Mouse (Mus musculus): Measurements from ENCODE around the gene Rcc1. TPM values are rescaled to one million over a fixed set of nuclear protein-coding genes. Genes with fewer than 3 reads are reported as not detected.
A peak's percentile ranks its signal among the peaks of the same experiment; 100 is the strongest.

Gene Rcc1
- polyA plus RNA-seq, 1 experiment from 2014 or later, result 36.4 TPM

DNA sequence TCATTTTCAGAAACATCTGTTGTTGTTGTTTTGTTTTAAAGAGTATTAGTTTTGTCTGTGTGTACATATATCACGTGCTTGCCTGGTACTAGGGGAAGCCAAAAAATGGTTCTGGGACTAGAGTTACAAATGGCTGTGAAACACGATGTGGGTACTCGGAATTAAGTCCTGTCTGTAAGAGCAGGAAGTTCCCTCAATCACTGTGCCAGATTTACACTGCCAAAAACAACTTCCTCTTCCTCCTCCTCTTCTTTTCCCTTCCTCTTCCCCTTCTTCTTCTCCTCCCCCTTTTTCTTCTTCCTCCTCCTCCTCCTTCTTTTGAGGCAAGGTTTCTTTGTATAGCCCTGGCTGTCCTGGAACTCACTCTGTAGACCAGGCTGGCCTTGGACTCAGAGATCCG, 28.9 kb upstream of the Rcc1 start:
- Histone ChIP-seq H3K4me1 (no peaks in the 10 kb centered on the region), H3K27ac (no peak overlapping the region), H3K4me2 (no peak overlapping the region), H3K4me3 (no peak overlapping the region), H3K9ac (no peak overlapping the region), H3K9me3 (no peaks in the 10 kb centered on the region), H3K27me3 (replicated peaks) (no peaks in the 10 kb centered on the region), H3K36me3 (replicated peaks) (no peaks in the 10 kb centered on the region)
- no peak for ATAC-seq (replicated peaks)
- 87% methylated on average over 4 of the region's 4 CpGs for WGBS

- H3K9ac ChIP-seq, result no peak overlapping the region
- H3K4me3 ChIP-seq, result no peak overlapping the region
- no peak for ATAC-seq (replicated peaks)
- 98% methylated on average over 2 of the region's 2 CpGs for WGBS
- H3K27me3 ChIP-seq (replicated peaks), result no peaks in the 10 kb centered on the region
- no peak overlapping the region for H3K4me2 ChIP-seq
- H3K36me3 ChIP-seq (replicated peaks), result no peaks in the 10 kb centered on the region
- H3K27ac ChIP-seq, result no peak overlapping the region
- H3K9me3 ChIP-seq, result no peaks in the 10 kb centered on the region
- H3K4me1 ChIP-seq, result no peaks in the 10 kb centered on the region
Observed at GRCm38 (mm10) chr4:132380965-132381616, 27.7 kb upstream of the Rcc1 start.

- Histone ChIP-seq H3K4me2 (no peak overlapping the region), H3K4me3 (no peak overlapping the region), H3K27me3 (replicated peaks) (no peaks in the 10 kb centered on the region), H3K36me3 (replicated peaks) (peaks cover 1% of the 10 kb centered on the region), H3K27ac (no peak overlapping the region), H3K9me3 (no peaks in the 10 kb centered on the region), H3K9ac (no peak overlapping the region), H3K4me1 (no peaks in the 10 kb centered on the region)
- no peak for ATAC-seq (replicated peaks)
- 97% methylated on average over 1 of the region's 1 CpGs for WGBS
Observed at GRCm38 (mm10) chr4:132373820-132374219, 20.4 kb upstream of the Rcc1 start.

DNA sequence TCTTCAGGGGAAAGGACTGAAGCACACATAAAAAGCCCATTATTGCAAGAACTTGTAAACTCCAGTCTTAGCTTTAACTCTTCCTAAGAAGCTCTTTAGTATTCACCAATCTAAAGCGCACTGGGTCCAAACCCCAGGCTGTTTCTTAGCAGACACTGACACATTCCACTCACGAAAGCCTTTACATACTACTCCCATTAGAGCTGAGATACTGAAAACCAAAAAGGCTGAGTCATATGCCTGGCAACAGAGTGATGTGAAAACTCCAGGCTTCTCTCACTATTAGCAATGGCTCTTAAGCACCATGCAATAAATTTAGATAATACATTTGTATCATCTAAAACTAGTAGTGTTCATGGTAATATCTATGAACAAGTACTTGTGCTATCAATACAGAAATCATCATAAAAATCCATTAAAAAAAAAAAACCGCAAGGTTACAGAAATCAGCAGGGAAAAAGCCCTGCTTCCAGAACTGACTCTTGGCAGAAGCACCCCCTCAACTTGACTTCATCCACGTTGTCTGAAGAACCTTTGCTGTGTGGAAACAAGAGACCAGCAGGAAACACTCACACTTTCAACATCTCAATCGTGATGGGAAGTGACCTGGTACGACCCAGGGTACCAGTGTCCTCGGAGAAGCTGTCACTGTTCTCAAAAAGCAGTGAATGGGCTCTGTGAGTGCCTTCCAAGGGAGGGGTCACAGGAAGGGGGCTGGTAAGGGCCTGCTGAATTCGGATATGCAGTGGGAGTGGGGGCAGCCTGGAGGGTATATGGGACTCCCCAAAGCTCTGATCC, 16.7 kb upstream of the Rcc1 start:
- Histone ChIP-seq H3K36me3 (replicated peaks) (peaks cover 6% of the 10 kb centered on the region), H3K4me3 (no peak overlapping the region), H3K9ac (no peak overlapping the region), H3K27ac (no peak overlapping the region), H3K4me1 (no peaks in the 10 kb centered on the region), H3K27me3 (replicated peaks) (no peaks in the 10 kb centered on the region), H3K9me3 (no peaks in the 10 kb centered on the region), H3K4me2 (no peak overlapping the region)
- 80% methylated on average over 8 of the region's 8 CpGs for WGBS
- ATAC-seq (replicated peaks), result no peak

DNA sequence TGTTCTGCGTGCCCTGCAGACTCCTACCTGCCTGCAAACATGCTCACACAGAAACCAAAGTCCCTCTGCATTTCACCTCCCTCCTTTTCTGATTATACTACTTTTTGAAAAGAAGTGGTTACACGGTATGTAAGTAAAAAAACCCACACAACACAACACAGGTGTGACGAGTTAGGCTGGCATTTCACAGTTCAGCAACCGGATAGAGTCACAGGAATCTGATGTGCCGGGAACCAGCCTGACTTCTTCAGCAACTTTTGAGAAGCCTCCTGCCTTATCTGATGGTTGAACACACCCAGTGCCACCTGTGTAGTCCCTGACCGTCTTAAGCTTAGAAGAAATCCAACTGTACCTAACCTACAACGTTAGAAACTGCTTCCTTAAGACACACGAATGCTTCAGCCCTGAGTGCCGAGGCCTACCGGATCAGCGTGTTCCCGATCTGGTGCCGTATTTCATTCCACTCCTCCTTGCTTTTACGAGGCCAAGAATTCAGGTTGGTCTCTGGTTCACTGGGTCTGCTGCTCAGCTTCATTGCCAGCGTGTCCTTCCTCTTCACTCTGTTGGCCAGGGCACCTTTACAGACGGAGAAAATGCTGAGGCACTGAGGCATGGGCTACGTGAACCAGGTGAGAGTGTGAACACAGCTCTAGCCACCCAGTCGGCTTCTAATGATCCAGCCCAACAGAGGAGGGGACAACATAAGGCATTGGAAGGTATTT, 14.2 kb upstream of the Rcc1 start:
- H3K4me3 ChIP-seq, result no peak overlapping the region
- WGBS, result 96% methylated on average over 18 of the region's 18 CpGs
- H3K4me1 ChIP-seq, result no peaks in the 10 kb centered on the region
- H3K9ac ChIP-seq, result no peak overlapping the region
- H3K4me2 ChIP-seq, result no peak overlapping the region
- no peaks in the 10 kb centered on the region for H3K9me3 ChIP-seq
- peaks cover 15% of the 10 kb centered on the region for H3K36me3 ChIP-seq (replicated peaks)
- H3K27ac ChIP-seq, result no peak overlapping the region
- no peak for ATAC-seq (replicated peaks)
- no peaks in the 10 kb centered on the region for H3K27me3 ChIP-seq (replicated peaks)

GRCm38 (mm10) chr4:132365450-132366060, 12.2 kb upstream of the Rcc1 start:
- no peak overlapping the region for H3K4me3 ChIP-seq
- 84% methylated on average over 13 of the region's 13 CpGs for WGBS
- H3K36me3 ChIP-seq (replicated peaks), result peaks cover 17% of the 10 kb centered on the region

DNA sequence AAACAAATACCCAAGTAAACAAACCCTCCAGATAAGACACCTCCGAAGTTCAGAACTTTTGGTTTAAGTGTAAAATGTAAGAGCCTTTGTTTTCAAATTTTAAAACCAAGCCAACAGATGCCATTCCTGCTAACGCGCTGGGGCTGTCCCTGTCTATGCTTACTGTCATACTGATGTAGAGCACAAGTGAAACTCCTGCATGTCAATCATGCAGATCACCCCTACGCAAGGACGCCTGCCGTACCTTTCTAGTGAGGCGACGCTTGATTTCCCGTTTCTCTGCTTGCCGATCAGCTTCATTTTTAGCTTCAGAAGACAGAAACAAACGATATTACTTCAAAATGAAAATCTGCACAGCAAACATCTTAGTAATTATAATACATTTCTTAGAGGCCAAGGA, 10.1 kb upstream of the Rcc1 start:
- H3K27ac ChIP-seq, result no peak overlapping the region
- no peak overlapping the region for H3K9ac ChIP-seq
- no peak for ATAC-seq (replicated peaks)
- no peaks in the 10 kb centered on the region for H3K27me3 ChIP-seq (replicated peaks)
- H3K36me3 ChIP-seq (replicated peaks), result peaks cover 20% of the 10 kb centered on the region
- H3K4me1 ChIP-seq, result no peaks in the 10 kb centered on the region
- H3K9me3 ChIP-seq, result no peaks in the 10 kb centered on the region
- H3K4me2 ChIP-seq, result no peak overlapping the region
- no peak overlapping the region for H3K4me3 ChIP-seq
- WGBS, result 95% methylated on average over 11 of the region's 11 CpGs

More at GRCm38 (mm10) chr4:132365450-132366060, 12.2 kb upstream of the Rcc1 start:
- H3K9ac ChIP-seq, result no peak overlapping the region
- H3K9me3 ChIP-seq, result no peaks in the 10 kb centered on the region
- H3K27ac ChIP-seq, result no peak overlapping the region
- no peaks in the 10 kb centered on the region for H3K4me1 ChIP-seq
- no peaks in the 10 kb centered on the region for H3K27me3 ChIP-seq (replicated peaks)
- no peak overlapping the region for H3K4me2 ChIP-seq
- no peak for ATAC-seq (replicated peaks)

GRCm38 (mm10) chr4:132359510-132359909, 6.1 kb upstream of the Rcc1 start:
- Histone ChIP-seq H3K27ac (no peak overlapping the region), H3K27me3 (replicated peaks) (no peaks in the 10 kb centered on the region), H3K36me3 (replicated peaks) (peaks cover 26% of the 10 kb centered on the region; the same call in 1 of the 2 replicates), H3K4me3 (no peak overlapping the region), H3K4me1 (no peaks in the 10 kb centered on the region), H3K4me2 (no peak overlapping the region), H3K9me3 (no peaks in the 10 kb centered on the region), H3K9ac (no peak overlapping the region)
- no peak for ATAC-seq (replicated peaks)
- WGBS, result 92% methylated on average over 4 of the region's 4 CpGs

DNA sequence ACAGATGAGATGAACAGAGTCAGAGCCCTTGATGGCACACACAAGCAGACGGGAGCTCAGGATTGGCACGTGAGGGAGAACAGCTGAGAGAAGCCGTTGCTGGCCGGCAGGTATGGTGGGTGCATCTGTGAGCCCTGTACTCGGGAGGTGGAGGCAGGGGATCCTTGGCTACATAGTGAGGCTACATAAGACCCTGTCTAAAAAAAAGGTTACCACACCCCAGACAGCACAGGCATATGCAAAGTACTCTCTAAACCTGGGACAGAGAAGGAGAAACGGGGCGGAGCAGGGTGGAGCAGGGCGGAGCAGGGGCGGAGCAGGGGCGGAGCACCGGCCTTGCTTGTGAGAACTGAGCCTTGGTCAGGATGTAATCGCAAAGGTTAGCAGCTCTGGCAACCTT, 2.8 kb upstream of the Rcc1 start:
- ATAC-seq (replicated peaks), result no peak
- Histone ChIP-seq H3K9ac (no peak overlapping the region), H3K27ac (no peak overlapping the region), H3K27me3 (replicated peaks) (no peaks in the 10 kb centered on the region), H3K4me3 (no peak overlapping the region), H3K9me3 (no peaks in the 10 kb centered on the region), H3K36me3 (replicated peaks) (peaks cover 23% of the 10 kb centered on the region; the same call in 1 of the 2 replicates), H3K4me2 (no peak overlapping the region), H3K4me1 (peaks cover 17% of the 10 kb centered on the region)
- 38% methylated on average over 12 of the region's 12 CpGs for WGBS

GRCm38 (mm10) chr4:132355403-132355802, 2.0 kb upstream of the Rcc1 start:
- no peak for ATAC-seq (replicated peaks)
- Histone ChIP-seq H3K27me3 (replicated peaks) (no peaks in the 10 kb centered on the region), H3K27ac (no peak overlapping the region), H3K4me1 (peaks cover 17% of the 10 kb centered on the region), H3K4me2 (no peak overlapping the region), H3K9ac (no peak overlapping the region), H3K36me3 (replicated peaks) (peaks cover 23% of the 10 kb centered on the region; the same call in 1 of the 2 replicates), H3K4me3 (no peak overlapping the region), H3K9me3 (no peaks in the 10 kb centered on the region)
- WGBS, result 92% methylated on average over 3 of the region's 3 CpGs

DNA sequence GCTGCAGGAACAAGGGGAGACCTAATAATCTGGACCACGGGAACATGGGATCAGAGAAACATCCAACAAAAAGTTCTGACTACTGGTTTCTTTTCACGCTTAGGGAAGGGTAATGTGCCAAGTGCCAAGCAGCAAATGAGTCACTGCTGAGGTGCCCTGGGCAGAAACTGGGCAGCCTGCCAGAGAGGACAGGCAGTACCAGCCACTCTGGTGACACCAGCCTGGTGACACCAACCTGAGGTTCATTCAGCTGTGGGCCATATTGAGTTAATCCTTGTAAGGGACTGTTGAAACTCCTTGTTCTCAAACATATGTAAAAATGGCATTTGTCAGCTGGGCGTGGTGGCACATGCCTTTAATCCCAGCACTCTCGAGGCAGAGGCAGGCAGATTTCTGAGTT, 1.2 kb upstream of the Rcc1 start:
- no peak for ATAC-seq (replicated peaks)
- Histone ChIP-seq H3K4me2 (no peak overlapping the region), H3K4me3 (no peak overlapping the region), H3K9ac (no peak overlapping the region), H3K4me1 (peaks cover 17% of the 10 kb centered on the region), H3K36me3 (replicated peaks) (peaks cover 18% of the 10 kb centered on the region; the same call in 1 of the 2 replicates), H3K27ac (no peak overlapping the region), H3K9me3 (no peaks in the 10 kb centered on the region), H3K27me3 (replicated peaks) (no peaks in the 10 kb centered on the region)
- 91% methylated on average over 4 of the region's 4 CpGs for WGBS

- WGBS, result under 1% methylated on average over 14 of the region's 14 CpGs
- H3K36me3 ChIP-seq (replicated peaks), result peaks cover 11% of the 10 kb centered on the region; the same call in 1 of the 2 replicates
Observed at GRCm38 (mm10) chr4:132352739-132353138, 666 bp downstream of the Rcc1 start.

More at GRCm38 (mm10) chr4:132352739-132353138, 666 bp downstream of the Rcc1 start:
- H3K9me3 ChIP-seq, result no peaks in the 10 kb centered on the region
- H3K4me2 ChIP-seq, result peak overlapping the region; percentile 88
- peaks cover 17% of the 10 kb centered on the region for H3K4me1 ChIP-seq
- no peak overlapping the region; the same call in 1 of the 2 replicates for H3K27ac ChIP-seq
- peak overlapping the region; percentile 83 for H3K9ac ChIP-seq
- peak overlapping the region; percentile 80 for H3K4me3 ChIP-seq
- ATAC-seq (replicated peaks), result 0 out of 2 replicates have a peak, but pooled peaks have one; percentile 19
- no peaks in the 10 kb centered on the region for H3K27me3 ChIP-seq (replicated peaks)

All from midbrain, embryonic 15.5 days (tissue).